Mouse (Mus musculus) heart, embryonic 12.5 days (tissue): ENCODE measurements at regions not wholly inside any gene's neighbourhood (a gene's known extent, or its start where the extent isn't known, plus 50 kb on each side); places are given as distances from the start of the nearest gene placed in this dataset.
"Not testable (repeated sequence)": the region's sequence is repeated elsewhere in the genome, so short reads cannot be mapped to it uniquely, and the experiment has no call there.

Experiments used
- ATAC-seq: fragments of 200-750 bp; cut with Nextera tagmentation; 2 replicates; pipeline ENCODE4 v1.8.0; 2017; ENCODE audit warnings: moderate TSS enrichment, moderate library complexity; ENCODE audit not compliant: insufficient number of reproducible peaks, low FRiP score
- H3K27ac ChIP-seq: fragments of 300-500 bp; sonication (generic); 2 replicates; pipeline ENCODE4 v1.5.1; 2016; ENCODE audit warnings: mild to moderate bottlenecking, moderate library complexity; ENCODE audit not compliant: poor library complexity, severe bottlenecking
- H3K27me3 ChIP-seq: fragments of 300-500 bp; sonication (generic); replicated peaks from 2 replicates; pipeline ENCODE4 v1.6.1; 2016; ENCODE audit warnings: mild to moderate bottlenecking, moderate library complexity
- H3K36me3 ChIP-seq: fragments of 300-500 bp; sonication (generic); 2 replicates; pipeline ENCODE4 v1.6.1; 2016; ENCODE audit warnings: mild to moderate bottlenecking, moderate library complexity
- H3K4me1 ChIP-seq: fragments of 300-500 bp; sonication (generic); replicated peaks from 2 replicates; pipeline ENCODE4 v1.6.1; 2016; ENCODE audit warnings: mild to moderate bottlenecking
- H3K4me2 ChIP-seq: fragments of 300-500 bp; sonication (generic); 2 replicates; pipeline ENCODE4 v1.6.1; 2016; ENCODE audit warnings: mild to moderate bottlenecking, moderate library complexity
- H3K4me3 ChIP-seq: fragments of 300-500 bp; sonication (generic); 2 replicates; pipeline ENCODE4 v1.5.1; 2016; ENCODE audit warnings: mild to moderate bottlenecking
- H3K9ac ChIP-seq: fragments of 300-500 bp; sonication (generic); 2 replicates; pipeline ENCODE4 v1.6.1; 2016; ENCODE audit warnings: mild to moderate bottlenecking, moderate library complexity
- H3K9me3 ChIP-seq: fragments of 300-500 bp; sonication (generic); replicated peaks from 2 replicates; pipeline ENCODE4 v1.6.1; 2016; ENCODE audit warnings: mild to moderate bottlenecking, moderate library complexity
- WGBS: fragments of 180-500 bp; shearing (Covaris S2); methylation state at CpG from one replicate; pipeline ENCODE4 v1.1.7; 2016; 5-methylcytosine and 5-hydroxymethylcytosine counted together

- H3K4me3 ChIP-seq, H3K36me3 ChIP-seq, H3K27me3 ChIP-seq, H3K4me2 ChIP-seq, H3K9ac ChIP-seq, H3K27ac ChIP-seq, ATAC-seq, H3K4me1 ChIP-seq, H3K9me3 ChIP-seq: not testable (repeated sequence)
- WGBS = 35% methylated on average over 2 of the region's 2 CpGs
Observed at GRCm38 (mm10) chr6:3151901-3152300, 247.5 kb downstream of the Samd9l start.

DNA sequence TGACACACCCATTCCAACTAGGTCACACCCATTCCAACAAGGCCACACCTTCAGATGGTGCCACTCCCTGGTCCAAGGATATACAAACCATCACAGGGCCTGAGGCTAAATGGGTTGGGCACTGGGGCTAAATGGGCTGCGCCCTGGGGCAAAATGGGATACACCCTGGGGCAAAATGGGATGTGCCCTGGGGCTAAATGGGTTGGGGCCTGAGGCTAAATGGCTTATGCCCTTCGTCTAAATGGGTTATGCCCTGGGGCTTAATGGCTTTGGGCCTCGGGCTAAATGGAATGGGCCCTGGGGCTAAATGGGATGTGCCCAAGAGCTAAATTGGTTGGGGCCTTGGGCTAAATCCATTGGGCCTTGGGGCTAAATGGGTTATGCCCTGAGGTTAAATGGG is 261.5 kb downstream of the Samd9l start:
- not testable (repeated sequence) for H3K27me3 ChIP-seq, H3K4me3 ChIP-seq, H3K36me3 ChIP-seq, H3K27ac ChIP-seq, H3K4me2 ChIP-seq, ATAC-seq, H3K9ac ChIP-seq, H3K4me1 ChIP-seq
- WGBS = 80% methylated on average over 3 of the region's 3 CpGs
- peaks cover 57% of the 10 kb centered on the region for H3K9me3 ChIP-seq

DNA sequence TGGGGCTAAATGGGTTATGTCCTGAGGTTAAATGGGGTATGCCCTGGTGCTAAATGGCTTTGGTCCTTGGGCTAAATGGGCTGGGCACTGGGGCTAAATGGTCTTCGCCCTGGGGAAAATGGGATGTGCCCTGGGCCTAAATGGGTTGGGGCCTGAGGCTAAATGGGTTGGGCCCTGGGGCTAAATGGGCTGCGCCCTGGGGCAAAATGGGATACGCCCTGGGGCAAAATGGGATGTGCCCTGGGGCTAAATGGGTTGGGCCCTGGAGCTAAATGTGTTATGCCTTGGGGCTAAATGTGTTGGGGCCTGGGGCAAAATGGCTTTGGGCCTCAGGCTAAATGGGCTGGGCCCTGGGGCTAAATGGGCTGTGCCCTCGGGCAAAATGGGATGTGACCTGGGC is 265.6 kb downstream of the Samd9l start:
- 80% methylated on average over 4 of the region's 4 CpGs for WGBS
- H3K9me3 ChIP-seq = peaks cover 39% of the 10 kb centered on the region
- not testable (repeated sequence) for H3K36me3 ChIP-seq, H3K4me1 ChIP-seq, H3K27ac ChIP-seq, H3K4me2 ChIP-seq, H3K4me3 ChIP-seq, ATAC-seq, H3K27me3 ChIP-seq, H3K9ac ChIP-seq

DNA sequence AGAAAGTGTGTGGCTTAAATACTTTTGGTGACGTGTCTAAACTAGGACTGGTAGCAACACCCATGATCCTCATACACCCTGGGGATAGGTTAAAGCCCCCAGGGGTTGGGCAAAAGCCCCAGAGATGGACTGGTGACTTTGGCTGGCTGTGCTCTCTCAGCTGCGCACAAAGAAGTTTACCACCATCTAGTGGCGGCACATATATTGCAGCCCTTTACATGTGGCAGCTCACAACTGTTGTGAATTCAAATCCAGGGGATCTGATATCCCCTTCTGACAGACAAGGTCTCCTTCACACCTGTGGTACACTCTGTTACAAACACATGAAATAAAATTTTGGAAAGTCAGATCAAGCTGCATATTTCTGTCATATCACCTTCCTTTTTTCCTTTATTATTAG is 283.1 kb downstream of the Samd9l start:
- not testable (repeated sequence) for ATAC-seq, H3K36me3 ChIP-seq, H3K4me3 ChIP-seq, H3K4me2 ChIP-seq, H3K9ac ChIP-seq, H3K4me1 ChIP-seq, H3K27me3 ChIP-seq, H3K9me3 ChIP-seq, H3K27ac ChIP-seq
- WGBS = 0% methylated on average over 2 of the region's 3 CpGs
